Mouse (Mus musculus) thymus, postnatal 36 days (tissue): ENCODE measurements around the gene Pira2.
"Not testable (repeated sequence)": the region's sequence is repeated elsewhere in the genome, so short reads cannot be mapped to it uniquely, and the experiment has no call there.

ENCODE experiments used
- DNase-seq, 2 experiments: peaks; one replicate each; pipeline ENCODE4 v3.0.0; 2022; ENCODE audit warnings: mixed read lengths in 2 of 2

Gene Pira2

DNA sequence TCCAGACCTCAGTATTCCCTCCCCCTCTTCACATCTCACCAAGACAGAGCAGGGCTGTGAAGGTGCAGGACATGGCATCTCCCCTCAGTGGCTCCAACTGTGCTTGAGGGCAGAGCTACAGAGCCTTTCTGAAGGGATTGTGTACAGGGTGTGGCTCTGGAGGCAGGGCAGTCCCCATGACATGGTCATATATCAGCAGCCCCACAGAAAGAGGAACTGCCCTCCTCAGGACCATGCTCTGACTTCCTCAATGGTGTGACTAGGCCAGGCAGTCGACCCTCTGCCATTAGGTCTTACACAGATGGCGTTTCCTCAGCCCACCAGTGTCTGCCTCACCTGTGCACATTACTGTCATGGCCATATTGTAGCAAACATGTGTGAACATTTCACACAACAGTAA, at the start of gene Pira2:
Gene Pira2 (minus strand): TSS at position 101 of the 400 bp plus-strand sequence.
- DNase-seq = not testable (repeated sequence)

DNA sequence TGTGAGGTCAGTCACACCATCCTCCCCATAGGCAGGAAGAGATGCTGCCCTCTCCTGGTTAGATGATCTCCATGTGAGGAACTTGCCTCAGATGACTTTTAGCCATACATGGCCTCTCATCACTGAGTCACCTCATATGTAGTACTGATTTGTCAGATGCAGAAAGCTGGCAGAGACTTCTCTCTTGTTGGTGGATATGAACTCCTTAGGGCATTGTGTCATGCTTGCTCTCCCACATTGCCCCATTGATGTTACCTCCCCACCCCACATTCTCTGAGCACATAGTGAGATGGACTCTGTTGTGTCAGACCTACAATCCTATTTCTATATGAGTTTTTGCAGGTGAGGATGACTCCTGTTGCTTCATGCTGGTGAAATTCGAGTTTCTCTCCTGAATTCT, 30.2 kb upstream of the Pira2 start:
- DNase-seq = not testable (repeated sequence)

GRCm38 (mm10) chr7:3837854-3838253, 7.0 kb downstream of the Pira2 start:
- not testable (repeated sequence) for DNase-seq

- not testable (repeated sequence) for DNase-seq
Measured at GRCm38 (mm10) chr7:3830633-3831032, 14.2 kb downstream of the Pira2 start.

GRCm38 (mm10) chr7:3825599-3825998, 19.3 kb downstream of the Pira2 start, which contains the start of gene Gm15448:
Gm15448 (minus strand) TSS chr7:3825687.
- not testable (repeated sequence) for DNase-seq

- not testable (repeated sequence) for DNase-seq
Measured at GRCm38 (mm10) chr7:3811912-3812311, 32.9 kb downstream of the Pira2 start.

DNA sequence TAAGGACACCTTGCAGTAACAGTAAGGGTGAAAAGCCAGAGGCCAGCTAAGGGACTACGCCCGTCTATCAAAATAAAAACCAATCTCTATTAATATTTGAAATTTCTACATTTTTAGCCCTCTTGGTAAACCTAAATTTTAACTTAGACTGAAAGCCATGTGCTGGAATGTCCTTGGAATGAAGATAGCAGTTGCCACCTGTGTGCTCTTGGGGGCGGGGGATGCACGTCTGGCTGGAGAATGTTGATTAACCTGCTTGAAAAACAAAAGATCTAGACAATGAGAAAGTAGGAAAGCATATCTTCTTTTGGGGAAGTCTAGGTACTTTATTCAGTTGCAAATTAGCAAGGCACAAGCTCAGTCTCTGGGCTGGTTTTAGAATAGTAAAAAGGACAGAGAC, 41.9 kb downstream of the Pira2 start:
- DNase-seq = not testable (repeated sequence)

GRCm38 (mm10) chr7:3799940-3800339, 44.9 kb downstream of the Pira2 start:
- not testable (repeated sequence) for DNase-seq

- not testable (repeated sequence) for DNase-seq
Measured at GRCm38 (mm10) chr7:3796286-3796685, 48.6 kb downstream of the Pira2 start.
